Mouse (Mus musculus): Measurements from ENCODE around the gene Trim47.

GRCm38 (mm10) chr11:116161312-116161711 is 34.3 kb upstream of the Trim47 start:
- TF ChIP-seq CTCF (IDR thresholded peaks at IDR 0.05; ENCODE audit: insufficient read depth, low read depth, low read length) (no peak), POLR2A (IDR thresholded peaks at IDR 0.05; ENCODE audit: insufficient read depth, low read depth, low read length) (no peak)

Data from olfactory bulb, adult 2 months (tissue).